In the genomic region with DNA sequence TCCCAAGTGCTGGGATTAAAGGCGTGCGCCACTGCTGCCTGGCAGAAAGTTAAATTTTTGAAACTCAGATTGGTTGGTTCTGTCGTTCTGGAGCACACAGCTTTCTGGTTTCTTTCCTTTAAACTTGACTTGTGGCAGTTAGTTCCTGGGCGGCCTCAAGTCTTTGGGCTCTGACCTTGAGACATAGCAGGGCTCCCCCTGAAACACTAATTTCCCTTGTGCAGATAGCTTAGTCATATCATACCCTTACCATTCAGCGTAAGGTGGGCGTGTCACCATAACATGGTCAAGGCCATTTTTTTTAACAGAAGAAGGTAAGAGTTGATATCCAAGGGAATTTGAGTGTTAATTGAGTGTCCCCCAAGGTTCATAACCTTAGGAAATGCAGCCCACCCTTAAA, we compare ENCODE assay signal across 11 mouse cellular contexts.
A peak's percentile ranks its signal among the peaks of the same experiment; 100 is the strongest.
DNase-seq lines count a peak whose midpoint lies in the region; ATAC-seq lines count a peak whose summit lies in the region.
"Had no signal": no experiment of that assay in that cellular context is flagged by ENCODE, and none has a peak within 500 bp of the region (broad histone marks: within the 10 kb centered on the region; RNA-seq: fewer than 3 reads in every experiment).

No protein-coding gene starts in this region.

- H3K4me2 ChIP-seq in kidney, embryonic 15.5 days, result peak overlapping the region; percentile 56
- H3K4me2 ChIP-seq in hindbrain, embryonic 15.5 days, result no peak overlapping the region

- no peaks in the 10 kb centered on the region for H3K27me3 ChIP-seq in kidney, embryonic 15.5 days
- no peaks in the 10 kb centered on the region for H3K27me3 ChIP-seq in hindbrain, embryonic 15.5 days

- no peak overlapping the region for H3K4me3 ChIP-seq in kidney, embryonic 15.5 days (replicated peaks)
- H3K4me3 ChIP-seq in hindbrain, embryonic 15.5 days, result no peak overlapping the region
- H3K4me3 ChIP-seq: myocyte had no signal

- H3K9ac ChIP-seq in kidney, embryonic 15.5 days, result no peak overlapping the region
- no peak overlapping the region for H3K9ac ChIP-seq in hindbrain, embryonic 15.5 days

- DNase-seq in adrenal gland, postnatal 14 days, result peak; percentile 20
- DNase-seq in adrenal gland, postnatal 10 days, result no peak
- no peak for DNase-seq in kidney, adult 8-10 months
- peak; percentile 73 for DNase-seq in 416B (ENCODE audit: low read depth)
- no peak for DNase-seq in yolk sac, embryonic 10.5 days (ENCODE audit: low spot score)
- no peak for DNase-seq in urinary bladder, postnatal 4 days (ENCODE audit: low spot score in 2 of 2)
- DNase-seq: cerebellum, adult 9-10 months; lung, adult 18-20 months had no signal

- no peaks in the 10 kb centered on the region for H3K9me3 ChIP-seq in kidney, embryonic 15.5 days (replicated peaks)
- H3K9me3 ChIP-seq in hindbrain, embryonic 15.5 days, result no peaks in the 10 kb centered on the region

- H3K36me3 ChIP-seq in kidney, embryonic 15.5 days, result peaks cover 14% of the 10 kb centered on the region
- H3K36me3 ChIP-seq in hindbrain, embryonic 15.5 days, result no peaks in the 10 kb centered on the region

- H3K4me1 ChIP-seq in kidney, embryonic 15.5 days, result peaks cover 56% of the 10 kb centered on the region
- peaks cover 39% of the 10 kb centered on the region for H3K4me1 ChIP-seq in hindbrain, embryonic 15.5 days (replicated peaks)

- WGBS in kidney, embryonic 15.5 days, result 85% methylated on average over 6 of the region's 6 CpGs
- WGBS in hindbrain, embryonic 15.5 days, result 92% methylated on average over 6 of the region's 6 CpGs

- ATAC-seq in kidney, embryonic 15.5 days (replicated peaks; ENCODE audit: low FRiP score), result no peak
- no peak for ATAC-seq in hindbrain, embryonic 15.5 days (ENCODE audit: low FRiP score, low read depth)

- peak overlapping the region; percentile 69; the same call in 1 of the 2 replicates for H3K27ac ChIP-seq in kidney, embryonic 15.5 days
- H3K27ac ChIP-seq in hindbrain, embryonic 15.5 days (replicated peaks), result peak overlapping the region; percentile 78

Comparison
In these comparisons a context has a peak if more than half of its experiments do, and no peak if none do; other contexts are left out.
1. DNase-seq: peak in adrenal gland, postnatal 14 days (single experiment) and 416B (single experiment); none in adrenal gland, postnatal 10 days (single experiment), kidney, adult 8-10 months (0 of 2), yolk sac, embryonic 10.5 days (single experiment) and urinary bladder, postnatal 4 days (0 of 2).